Mouse (Mus musculus) layer of hippocampus, postnatal 25 days (tissue): Measurements from ENCODE around the gene Def8. TPM values are rescaled to one million over a fixed set of nuclear protein-coding genes. Genes with fewer than 3 reads are reported as not detected.
A peak's percentile ranks its signal among the peaks of the same experiment; 100 is the strongest.

Experiments used
- DNase-seq, 2 experiments: peaks; one replicate each; pipeline ENCODE4 v3.0.0; 2022; ENCODE audit warnings: mixed read lengths in 2 of 2, low spot score in 1 of 2; ENCODE audit errors: extremely low spot score in 1 of 2
- total RNA-seq, 2 experiments: library from RNA; stranded (reverse); gene quantifications; 2 replicates each; pipeline ENCODE4 v1.2.3; 2021

The Def8 gene
- total RNA-seq, 2 experiments from 2014 or later = 64.6 to 66.6 TPM

DNA sequence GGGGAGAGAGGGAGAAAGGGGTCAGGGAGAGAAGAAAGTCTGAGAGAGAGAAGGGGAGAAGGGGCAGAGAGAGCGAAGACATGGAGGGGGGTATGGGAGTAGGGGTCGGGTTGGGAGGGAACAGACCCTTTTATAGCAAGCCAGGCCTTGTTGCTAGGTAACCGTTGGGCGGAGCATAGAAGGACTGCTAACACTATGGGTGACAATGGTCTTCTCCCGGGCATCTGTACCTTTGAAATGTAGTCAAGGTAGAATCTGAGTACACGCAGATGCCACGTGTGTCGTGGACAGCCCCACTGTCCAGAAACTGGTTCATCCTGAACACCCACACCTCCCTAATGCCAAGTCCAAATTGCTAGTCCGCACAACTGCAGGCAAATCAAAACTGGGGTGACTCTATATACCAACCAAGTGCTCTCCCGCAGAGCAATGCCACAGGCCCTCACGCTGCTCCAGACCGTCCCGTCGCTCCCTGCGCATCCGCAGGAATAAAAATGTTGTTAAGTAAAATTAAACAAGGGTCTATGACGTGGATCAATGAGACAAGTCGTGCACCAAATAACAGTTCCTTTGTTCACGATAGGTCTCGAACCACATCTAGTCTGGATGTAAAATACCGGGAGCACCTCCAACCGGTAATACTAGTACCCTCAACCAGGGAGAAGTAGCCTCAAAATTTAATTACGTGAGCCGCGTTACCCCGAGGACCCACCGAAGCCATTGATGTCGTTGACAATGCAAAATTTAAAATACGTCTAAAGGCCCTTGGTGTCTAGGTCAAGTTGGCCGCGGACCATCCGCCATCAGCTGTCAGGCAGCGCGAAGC is 53.8 kb downstream of the Def8 start:
- DNase-seq = peak; percentile 11 to 24

DNA sequence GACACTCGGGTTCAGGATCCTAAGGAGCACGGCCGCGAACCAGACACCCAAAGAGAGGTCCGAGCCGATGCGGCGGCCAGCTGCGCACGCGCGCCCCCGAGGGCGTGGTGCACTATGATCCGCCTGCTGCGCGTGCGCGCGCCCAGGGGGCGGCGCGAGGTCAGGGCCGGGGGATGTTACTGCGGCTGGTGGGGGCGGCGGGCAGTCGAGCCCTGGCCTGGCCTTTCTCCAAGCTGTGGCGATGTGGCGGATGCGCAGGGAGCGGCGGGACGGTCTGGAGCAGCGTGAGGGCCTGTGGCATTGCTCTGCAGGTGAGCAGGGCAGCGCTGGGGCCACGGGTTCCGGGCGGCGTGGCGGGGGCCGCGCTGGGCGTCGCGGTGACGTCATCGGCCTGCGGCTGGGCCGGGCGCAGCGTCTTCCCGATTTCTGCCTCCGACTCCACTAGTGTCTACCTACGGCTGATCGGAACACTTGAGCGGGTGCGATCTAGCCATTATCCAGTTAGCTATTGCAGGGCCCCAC is 54.5 kb downstream of the Def8 start, which contains the start of gene Afg3l1:
Gene Afg3l1 (plus strand): TSS at position 167 of the 522 bp plus-strand sequence.
- peak; percentile 85 to 96 for DNase-seq

DNA sequence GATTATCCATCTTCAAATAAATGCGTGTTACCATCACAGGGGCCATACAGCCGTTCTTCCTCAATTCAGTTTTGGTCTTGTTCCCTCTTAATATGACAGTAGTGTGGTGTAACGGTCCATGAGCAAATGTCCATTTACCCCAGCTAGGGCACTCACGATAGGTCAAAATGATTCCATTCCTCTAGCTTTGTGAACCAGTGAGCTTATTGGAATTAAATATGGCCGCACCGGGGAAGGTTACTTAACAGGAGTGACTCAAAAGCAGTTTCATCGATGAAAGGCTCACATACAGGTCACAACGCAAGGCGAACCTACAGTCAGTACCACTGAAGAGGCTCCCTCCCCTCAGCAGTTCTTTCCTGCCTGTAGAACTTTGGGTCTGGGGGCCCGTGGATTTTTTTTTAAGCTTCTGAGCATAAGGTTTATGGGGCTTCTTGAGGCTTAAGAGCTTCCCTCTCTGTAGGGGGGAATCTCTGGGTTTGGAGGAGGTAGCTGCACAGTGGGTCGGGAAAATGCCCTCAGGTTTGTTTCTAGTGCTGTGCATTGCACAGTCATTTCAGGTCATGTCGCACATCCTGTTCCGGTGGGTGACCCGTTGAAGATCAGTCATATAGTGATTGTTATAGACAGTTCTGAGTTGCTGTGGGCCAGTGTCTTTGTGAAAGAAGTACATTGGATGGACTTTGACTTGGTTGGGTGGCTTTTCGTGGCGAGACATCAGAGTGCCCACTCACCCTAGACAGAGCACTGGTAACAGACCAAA is 55.3 kb downstream of the Def8 start:
- peak in 1 of 2 experiments; percentile 8 for DNase-seq

DNA sequence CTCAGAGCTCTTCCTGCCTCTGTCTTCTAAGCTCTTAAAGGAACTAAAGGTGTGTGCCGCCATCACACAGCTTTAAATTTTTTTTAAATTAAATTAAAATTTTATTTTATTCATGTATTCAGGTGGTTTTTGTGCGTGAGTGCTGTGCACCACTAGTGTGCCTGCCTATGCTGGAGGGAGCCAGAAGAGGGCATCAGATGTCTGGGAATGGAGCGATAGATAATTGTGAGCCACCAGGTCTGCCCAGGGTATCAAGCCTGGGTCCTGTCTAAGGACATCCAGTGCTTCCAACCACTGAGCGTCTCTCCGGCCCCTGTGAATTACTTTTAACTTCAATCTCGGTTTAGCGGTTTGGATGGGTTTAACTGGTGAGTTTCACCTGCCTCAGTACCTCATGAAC is 59.3 kb downstream of the Def8 start:
- DNase-seq = no peak

DNA sequence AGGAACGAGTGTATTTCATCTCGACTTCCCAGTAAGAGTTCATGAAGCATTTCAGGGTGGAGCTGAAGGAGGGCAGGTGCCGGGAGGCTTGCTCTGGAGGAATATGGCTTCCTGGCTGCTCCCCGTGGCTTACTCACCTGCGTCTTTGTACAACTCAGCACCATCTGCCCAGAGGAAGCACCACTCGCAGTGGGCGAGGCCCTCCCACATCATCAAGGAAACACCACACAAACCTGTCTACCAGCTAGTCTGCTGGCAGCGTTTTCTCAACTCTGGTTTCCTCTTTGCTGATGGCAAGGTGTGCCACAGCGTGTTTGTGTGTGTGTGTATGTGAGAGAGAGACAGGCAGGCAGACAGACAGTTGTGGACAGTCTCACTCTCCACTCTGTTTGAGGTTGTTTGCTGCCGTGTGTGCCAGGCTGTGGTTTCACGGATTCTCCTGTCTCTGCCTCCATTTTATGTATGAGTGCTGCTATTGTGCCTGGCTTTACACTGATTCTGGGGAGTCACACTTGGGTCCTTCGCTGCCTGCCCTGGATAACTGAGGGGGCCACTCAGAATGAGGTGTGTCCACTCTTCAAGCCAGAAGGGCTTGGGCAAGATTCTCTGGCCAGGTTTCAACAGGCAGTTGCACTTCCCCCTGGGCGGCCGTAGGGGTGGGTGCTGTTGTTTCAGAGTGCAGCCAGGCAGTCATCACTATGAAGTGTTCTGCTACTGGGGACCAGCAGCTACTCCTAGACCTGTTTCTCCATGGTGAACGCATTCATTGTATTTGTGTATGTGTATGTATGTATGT is 68.2 kb downstream of the Def8 start:
- DNase-seq = no peak

DNA sequence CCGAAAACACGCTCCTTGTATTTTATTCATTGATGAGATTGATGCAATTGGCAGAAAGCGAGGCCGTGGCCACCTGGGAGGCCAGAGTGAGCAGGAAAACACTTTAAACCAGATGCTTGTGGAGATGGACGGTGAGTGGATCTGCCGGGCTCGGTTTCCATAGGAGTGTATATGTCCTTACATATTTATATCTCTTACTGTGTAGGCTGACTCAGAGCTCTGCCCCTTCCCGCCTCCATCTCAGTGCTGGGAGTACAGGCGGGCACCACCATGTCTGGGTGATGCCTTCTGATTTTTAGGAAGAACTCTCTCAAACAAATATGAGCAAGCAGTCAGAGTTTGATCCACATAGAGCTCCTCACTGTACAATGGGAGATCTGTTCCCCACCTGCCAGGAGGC is 69.6 kb downstream of the Def8 start:
- no peak for DNase-seq

DNA sequence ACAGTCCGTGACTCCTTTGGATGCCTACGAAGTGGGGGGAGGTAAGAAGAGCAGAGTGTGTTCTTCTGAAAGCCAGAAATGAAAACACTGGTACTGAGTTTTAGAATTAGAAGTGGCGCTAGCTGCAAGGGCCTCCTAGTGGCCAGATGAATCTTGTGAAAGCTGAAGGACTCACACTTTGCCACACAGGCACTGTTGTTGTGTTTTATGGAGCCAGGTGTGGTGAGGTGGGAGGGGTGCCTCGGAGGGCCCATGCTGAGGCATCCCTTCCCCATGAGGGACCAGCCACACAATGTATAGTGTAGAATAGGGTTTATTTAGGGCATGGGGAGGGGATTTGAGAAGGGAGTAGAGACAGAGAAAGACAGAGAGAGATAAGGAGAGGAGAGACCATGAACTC is 74.4 kb downstream of the Def8 start:
- DNase-seq = no peak

DNA sequence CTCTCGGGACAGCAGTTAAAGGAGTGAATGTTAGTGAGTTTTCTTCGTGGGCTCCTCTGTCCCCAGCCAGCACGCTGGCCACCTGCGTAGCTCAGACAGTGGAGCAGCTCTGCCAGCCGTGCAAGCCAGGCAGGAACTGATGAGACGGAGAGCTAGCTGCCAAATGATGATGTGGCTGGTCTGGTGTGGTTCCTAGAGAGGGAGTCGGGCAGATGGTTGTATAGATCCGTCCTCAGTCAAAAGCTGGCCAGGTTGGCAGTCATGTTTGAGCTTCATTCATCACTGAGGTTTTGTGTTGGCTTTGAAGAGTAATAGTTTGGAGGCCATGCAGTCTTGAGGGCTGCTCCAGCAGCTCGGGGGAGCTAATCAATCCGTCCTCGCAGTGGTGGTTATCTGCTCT is 75.6 kb downstream of the Def8 start:
- peak in 1 of 2 experiments; percentile 23 for DNase-seq

DNA sequence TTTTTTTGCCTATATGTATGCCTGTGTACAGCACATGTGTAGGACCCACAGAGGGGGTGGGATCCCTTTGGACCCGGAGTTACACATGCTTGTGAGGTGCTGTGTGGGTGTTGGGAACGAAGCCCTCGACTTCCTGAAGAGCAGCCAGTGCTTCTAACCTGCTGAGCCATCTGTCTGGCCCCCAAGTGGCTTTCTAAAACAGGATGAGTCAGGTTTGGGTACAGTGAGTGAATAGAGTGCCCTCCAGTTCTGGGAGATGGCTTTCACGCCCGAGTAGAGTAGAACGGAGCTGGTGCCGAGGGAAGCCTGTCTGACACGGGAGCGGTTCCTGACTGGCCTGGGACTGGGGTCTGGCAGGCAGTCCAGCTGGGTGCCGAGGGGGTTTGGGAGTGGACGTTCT is 76.2 kb downstream of the Def8 start:
- DNase-seq = no peak

DNA sequence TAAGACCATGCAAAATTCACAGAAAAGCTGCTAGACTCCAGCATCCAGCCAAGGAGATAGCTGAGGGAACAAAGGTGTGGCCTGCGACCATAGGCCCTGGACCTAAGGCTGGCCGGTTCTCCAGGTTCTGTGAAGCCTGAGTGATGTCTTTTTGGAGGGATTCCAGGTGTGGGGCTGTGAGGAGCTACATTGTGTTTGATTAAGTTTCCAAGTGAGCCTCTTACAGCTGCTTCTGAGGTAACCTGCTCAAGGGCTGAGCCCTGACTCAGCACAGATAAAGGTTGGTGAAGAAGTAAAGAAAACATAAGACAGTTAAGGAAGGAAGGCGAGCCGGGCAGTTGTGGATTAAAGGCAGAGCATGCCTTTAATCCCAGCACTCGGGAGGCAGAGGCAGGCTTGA is 78.9 kb downstream of the Def8 start:
- no peak for DNase-seq

DNA sequence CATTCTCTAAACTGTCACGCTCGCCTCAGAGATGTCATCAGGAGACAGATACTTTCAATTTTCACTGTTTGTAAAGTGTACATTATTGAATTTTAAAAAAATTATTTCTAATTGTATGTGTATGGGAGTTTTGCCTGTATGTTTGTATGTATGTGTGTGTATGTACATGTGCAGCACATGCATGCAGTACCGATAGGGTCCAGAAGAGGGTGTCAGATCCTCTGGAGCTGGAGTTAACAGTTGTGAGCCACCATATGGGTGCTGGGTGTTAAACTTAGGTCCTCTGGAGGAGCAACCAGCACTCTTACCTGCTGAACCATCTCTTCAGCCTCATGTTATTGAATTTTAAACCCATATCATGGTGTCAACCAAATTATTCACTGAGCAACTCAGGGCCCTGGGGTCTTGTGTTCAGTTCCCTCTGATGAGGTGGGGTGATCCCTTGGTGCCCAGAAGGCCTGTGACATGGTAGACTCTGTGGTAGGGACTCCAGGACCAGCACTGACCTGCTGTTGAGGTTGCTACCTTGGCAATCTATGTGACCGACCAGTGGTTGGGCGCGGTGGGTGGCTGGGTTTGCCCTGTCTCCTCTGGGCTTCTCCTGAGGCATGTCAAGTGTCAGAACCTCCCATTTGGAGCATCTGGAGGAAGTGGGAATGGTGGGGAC is 80.6 kb downstream of the Def8 start:
- no peak for DNase-seq

DNA sequence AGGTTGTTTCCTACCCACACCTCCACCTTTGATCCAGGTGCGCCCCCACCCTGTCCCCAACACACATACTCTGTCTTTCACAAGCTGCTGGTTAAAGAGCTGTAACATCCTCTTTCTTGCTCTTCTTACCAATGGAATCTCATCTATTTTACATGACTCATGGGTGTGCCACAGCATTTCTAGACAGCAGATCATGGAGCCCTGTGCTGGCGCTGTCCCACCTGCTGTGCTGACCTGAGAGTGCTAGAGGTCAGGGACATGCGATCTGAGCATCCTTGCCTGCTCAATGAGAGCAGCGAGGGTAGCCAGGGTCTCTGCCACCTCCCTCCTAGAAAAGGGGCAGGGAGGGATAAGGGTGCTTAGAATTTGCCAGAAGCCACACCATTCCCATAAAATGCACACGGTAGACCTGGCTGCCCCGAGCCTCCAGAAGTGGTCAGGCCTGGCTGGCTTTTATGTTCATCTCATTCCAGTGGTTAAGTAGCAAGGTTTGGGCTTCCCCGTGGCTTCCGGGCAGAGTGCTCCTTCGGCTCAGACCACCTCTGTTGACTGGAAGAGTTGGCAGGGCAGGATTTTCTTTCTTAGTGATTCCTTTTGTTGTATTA is 81.4 kb downstream of the Def8 start:
- no peak for DNase-seq

DNA sequence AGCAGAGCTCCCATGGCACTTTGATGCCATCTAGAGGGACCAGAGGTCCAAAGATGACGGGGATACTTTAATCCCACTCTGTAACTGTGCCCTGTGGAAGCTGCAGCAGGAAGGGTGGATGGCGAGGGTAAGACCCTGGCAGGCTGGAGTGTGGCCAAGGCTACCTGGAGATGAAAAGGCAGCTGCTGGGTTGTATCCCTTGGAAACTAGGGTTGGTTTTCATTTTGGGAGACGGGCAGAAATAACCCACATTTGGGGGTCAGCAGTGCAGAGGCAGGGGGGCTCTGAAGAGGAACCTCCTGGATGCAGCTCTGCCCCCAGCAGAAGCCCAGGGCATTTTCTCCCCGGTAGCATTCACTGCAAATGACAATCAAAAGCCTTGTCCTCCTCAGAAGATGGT is 81.9 kb downstream of the Def8 start:
- no peak for DNase-seq

DNA sequence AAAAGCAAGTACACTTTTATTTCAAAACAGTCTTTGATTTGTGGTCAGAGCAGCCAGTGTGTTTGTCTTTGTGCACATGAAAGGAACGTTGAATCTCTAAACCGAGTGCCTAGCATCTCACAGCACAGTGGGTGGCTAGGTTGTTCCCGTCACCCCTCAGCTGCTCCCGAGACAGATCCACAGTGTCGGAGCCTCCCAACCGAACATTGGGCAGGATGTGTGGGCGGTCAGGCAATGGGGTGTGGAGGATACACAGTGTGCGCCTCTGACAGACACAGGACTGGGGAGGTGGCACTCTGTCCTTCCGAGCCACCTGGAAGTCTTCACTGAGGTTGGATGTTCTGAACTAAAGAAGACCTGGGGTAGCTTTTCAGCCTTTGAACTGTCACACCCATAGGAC is 82.4 kb downstream of the Def8 start:
- DNase-seq = no peak

DNA sequence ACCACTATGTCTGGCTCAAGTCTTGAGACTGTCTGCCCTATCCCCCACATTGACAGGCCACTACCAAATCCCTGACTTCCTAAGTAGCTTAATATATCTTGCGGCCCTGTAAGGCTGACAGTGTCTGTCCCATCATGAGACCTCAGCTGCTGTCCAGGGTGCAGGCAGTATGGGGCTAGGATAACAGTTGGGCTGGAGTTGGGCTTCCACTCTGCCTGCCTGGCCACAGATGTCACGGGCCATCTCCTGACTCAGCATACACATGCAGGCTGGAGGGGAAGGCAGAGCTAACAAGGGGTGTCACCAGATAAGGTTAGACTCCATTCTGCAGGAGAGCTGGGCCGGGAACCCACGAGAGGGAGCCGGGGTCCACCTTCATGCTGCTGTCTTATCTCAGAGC is 83.8 kb downstream of the Def8 start:
- no peak for DNase-seq

DNA sequence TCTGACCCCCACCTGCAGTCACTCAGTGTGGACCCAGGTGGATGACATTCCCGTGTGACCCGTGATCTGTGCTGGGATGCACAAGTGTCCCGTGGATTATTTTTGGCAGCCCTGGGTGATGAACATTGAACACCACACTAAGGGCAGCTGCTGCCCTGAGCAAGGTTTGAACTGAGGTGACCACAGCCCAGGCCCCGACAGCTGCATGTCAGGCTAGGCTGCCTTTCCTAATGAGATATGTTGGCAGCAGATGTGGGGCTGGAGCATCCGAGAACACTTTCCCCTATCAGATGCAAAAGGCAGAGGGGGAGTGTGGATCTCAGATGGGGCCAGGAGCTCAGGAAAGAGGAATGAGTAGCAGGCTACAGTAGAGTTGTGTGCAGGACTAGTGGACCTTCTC is 87.5 kb downstream of the Def8 start:
- DNase-seq = no peak
